Mouse (Mus musculus) hindlimb bud, embryonic 11.5 days (tissue): ENCODE measurements around the gene Gm14124.
"Not testable (repeated sequence)": the region's sequence is repeated elsewhere in the genome, so short reads cannot be mapped to it uniquely, and the experiment has no call there.

ENCODE experiments used
- DNase-seq: peaks from one replicate; pipeline ENCODE4 v3.0.0-alpha.2; 2012; ENCODE audit warnings: low read depth, low spot score; ENCODE audit errors: extremely low spot score

Gm14124 gene

DNA sequence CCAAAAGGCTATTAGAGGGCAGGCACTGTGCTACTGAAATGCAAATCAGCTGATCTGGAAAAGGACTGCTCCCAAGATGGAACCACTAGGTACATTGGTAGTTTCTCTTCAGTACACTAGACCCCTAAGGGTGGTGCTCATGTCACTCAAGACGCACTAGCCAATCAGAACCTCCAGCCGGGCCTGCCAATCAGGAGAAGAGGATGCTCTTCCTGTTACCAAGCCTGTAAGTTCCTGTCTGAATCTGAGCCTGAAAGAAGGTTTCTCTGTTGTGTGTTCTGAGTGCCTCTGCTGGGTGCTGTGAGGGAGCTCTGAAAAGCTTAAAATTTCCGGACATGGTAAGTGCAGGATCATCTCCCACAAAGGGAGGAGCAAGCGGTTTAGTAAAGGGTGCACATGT lies at the start of gene Gm14124:
Gm14124 (plus strand) TSS at position 227 of the 400 bp plus-strand sequence.
- not testable (repeated sequence) for DNase-seq

DNA sequence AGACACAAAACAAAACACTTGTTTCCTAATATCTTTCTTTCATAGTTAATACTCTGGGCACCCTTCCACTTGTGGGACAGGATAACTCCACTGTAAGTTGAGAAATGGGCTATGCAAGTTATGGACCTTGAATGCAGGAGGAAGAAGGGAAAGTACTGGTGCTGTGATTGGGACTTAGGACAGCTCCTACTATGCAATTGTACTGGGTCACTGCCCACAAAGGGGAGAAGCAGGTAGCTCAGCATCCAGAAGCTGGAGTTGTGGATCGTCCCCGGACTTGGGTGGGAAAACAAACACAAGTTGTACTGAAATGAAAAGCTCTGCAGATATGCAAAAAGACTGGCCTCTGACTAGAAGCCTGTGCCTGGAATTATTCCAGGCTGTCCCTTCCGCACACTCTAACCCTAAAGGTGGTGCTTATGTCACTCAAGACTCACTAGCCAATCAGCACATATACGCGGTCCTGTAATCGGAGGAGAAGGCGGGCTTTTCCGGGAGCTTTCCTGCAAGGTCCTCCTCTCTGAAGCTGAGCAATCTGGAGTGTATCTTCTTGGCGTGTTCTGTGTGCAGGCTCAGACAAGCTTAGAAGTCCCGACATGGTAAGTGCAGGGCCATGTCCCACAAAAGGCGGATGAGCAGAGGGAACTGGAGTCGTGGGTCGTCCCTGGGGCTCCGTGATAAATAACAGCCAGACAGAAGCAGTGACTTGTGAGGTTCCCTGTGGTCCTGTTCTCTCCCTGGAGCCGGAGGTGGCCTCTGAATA lies 39.5 kb upstream of the Gm14124 start, which contains the start of gene Zfp937:
Zfp937 (plus strand) TSS at position 474 of the 763 bp plus-strand sequence.
- DNase-seq, result peak; percentile 16

DNA sequence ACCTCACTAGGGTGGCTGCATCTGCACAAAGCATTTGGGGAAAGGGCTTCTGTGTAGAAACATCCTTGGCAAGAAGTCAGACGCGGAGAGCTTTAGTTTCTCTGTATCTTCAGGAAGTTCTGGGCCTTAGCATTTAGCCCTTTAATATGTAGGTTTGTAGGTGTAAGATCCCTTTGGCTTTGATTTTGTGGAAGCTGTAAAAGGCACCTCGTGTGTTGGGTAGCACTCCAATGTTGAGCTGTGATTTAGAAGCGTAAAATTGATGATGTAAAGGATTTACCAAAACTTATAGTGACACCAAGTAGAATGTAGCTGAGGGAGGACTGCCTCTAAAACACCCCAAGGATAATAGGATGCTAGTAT lies 39.0 kb upstream of the Gm14124 start:
- not testable (repeated sequence) for DNase-seq

DNA sequence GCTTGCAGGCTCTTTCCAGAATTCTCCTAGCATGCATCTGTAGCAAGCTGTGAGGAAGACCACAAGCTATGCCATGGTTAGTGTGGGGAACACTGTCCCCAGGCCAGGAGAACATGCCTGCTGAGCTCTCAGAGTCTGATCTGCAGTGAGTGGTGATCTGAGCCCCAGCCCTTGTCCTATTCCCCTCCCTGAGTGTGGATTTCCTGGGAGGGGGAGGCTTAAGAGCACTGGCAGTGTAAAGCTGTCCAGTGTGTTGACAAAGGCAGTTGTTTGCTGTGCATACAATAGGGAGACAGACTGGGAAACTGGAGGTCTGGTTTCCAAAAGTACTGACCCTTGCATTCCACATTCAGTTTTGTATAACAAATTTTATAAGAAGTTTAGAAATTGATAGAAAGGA lies 34.1 kb upstream of the Gm14124 start:
- DNase-seq, result not testable (repeated sequence)

DNA sequence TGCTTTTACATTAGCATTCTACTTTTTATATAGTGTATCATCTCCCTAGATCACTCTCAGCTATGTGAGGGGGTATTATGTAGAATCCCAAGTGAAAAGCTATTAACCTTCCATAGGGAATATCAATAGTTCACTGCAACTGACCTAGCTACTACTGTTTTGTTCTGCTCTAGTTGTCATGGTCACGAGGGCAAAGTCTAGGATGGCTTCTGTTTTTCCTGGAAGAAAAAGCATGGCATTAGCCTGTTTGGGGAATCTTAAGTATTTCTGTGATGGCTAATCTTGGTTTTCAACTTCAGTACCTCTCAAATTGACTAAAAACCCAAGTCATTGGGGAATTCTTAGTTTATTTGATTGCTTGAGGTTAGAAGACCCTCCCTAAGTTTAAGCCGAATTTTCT lies 14.1 kb upstream of the Gm14124 start:
- no peak for DNase-seq

DNA sequence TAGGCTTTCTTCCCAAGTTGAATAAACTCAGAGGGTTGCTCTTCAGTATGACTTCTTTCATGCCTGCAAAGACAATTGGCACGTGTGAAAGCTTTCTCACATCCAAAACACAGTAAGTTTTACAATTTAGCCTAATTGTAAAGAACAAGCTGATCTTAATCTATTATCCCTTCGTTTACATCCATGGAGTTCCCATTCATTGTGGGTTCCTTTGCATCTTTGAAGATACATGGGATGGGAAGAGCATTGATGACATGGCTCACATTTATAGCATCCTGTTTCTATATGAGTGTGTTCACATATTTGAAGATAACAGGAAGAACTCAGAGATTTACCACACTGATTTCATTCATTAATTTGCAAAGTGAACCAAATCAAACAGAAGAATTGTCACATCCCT lies 1.8 kb upstream of the Gm14124 start, which contains the start of gene Gm21994:
Gm21994 (minus strand) TSS at position 101 of the 400 bp plus-strand sequence.
- DNase-seq, result not testable (repeated sequence)

DNA sequence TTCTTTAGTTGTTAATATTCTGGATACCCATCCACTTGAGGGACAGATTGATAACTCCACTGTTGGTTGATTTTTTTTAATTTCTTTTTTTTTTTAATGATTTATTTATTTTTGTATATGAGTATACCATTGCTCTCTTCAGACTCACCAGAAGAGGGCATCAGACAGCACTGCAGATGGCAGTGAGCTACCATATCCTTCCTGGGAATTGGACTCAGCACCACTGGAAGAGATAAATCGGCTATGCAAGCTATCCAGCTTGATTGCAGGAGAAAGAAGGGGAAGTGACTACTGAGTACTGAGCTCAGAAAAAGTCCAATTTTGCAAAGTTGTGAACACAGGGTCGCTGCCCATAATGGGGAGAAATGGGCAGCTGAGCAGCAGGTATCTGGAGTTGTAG lies 456 bp upstream of the Gm14124 start:
- DNase-seq, result not testable (repeated sequence)

DNA sequence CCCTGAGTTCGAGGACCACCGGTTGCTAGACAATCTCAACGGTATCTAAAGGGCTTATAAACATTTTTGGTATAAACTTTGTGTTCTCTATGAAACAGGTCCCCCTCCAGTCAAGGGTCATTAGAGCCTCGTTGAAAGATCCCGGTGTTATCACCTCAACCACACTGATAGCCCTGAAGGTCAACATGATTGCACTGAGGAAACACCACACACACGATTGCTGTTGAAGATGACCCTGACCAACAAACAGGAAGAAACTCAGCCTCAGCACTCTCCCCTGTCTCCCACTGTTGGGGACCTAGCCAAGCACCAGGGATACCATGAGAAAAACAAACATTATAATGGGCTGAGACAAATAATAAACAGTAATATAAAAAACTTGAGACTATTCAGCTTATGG lies 36.4 kb downstream of the Gm14124 start:
- no peak for DNase-seq

DNA sequence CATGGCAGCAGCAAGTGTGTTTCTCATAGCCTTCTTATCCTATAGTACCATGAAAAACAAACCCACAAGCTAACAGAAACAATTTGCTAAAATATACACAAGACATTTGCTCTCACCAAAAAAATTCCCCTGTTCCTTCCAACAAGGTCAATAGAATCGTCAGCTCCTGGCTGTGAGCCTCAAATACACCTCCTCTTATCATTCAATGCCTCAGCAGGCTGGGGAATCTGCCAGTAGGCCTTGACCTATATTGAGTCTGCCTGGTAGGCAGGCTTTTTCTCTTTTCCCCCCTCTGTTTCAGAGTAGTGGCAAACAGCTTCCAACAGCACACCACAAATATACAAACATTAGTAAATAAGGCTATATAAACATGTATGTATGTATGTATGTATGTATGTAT lies 41.8 kb downstream of the Gm14124 start:
- DNase-seq, result no peak

DNA sequence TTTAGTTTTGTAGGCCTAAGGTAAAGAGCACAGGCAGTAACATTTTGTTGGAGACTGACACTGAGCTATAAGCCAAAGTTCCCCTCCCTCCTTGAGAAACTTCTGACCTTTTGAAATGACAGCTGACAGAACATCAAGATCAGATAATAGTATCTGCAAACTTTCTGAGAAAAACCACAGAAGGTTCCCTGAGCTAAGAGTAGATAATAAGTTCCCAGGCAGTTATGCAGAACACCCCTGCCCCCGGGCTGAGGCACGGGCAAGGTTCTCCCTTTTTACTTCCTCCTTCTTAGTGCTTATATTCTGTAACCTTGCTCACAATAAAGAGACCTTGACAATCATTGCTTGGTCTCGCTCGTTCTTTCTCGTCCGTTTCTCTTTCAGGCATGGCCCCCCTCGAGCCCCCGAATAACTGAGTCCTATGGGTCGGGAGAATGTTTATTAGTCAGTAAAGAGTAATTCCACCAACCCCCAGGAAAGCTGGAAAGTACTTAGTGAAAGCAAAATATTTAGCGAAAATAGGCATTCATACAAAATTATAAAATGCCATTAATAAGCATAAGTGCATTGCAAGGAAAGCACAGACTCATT lies 50.0 kb downstream of the Gm14124 start:
- DNase-seq, result no peak

DNA sequence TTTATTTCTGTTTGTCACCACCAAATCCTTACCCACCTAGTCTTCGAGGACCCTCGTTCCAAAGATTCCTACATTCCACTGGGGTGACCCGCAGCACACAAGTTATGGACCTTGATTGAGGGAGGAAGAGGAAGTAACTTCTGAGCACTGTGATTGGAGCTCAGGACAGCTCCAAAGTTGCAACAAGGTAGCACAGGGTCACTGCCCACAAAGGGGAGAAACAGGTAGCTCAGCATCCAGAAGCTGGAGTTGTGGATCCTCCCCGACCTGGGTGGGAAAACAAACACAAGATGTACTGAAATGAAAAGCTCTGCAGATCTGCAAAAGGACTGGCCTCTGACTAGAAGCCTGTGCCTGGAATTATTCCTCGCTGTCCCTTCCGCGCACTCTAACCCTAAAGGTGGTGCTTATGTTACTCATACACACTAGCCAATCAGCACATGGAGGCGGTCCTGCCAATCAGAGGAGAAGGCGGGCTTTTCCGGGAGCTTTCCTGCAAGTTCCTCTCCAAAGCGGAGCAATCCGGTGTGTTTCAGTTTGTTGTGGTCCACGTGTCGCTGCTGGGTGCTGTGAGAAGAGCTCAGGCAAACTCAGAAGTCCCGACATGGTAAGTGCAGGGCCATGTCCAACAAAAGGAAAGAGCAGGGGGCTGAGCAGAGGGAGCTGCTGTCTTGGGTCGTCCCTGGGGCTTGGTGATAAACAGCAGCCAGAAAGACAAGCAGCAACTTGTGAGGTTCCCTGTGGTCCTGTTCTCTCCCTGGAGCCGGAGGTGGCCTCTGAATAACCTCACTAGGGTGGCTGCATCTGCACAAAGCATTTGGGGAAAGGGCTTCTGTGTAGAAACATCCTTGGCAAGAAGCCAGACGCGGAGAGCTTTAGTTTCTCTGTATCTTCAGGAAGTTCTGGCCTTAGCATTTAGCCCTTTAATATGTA lies 53.9 kb downstream of the Gm14124 start:
- DNase-seq, result peak; percentile 58

DNA sequence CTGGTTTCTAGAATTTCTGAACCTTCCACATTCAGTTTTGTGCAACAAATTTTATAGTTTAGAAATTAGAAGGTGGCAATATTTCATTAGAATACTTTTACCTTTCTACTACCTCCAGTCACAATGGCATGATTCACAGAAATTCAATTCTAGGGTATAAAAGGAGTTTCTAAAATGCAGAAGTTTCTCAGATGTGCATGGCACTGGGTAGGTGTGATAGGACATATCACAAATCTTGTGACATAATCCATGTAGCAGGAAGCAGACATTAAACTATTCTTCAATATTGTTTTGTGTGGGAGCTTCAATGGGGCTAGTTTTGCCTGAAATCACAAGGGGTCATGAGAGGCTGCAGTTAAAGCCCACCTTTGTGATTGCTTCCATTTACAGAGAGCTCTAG lies 58.8 kb downstream of the Gm14124 start:
- no peak for DNase-seq

DNA sequence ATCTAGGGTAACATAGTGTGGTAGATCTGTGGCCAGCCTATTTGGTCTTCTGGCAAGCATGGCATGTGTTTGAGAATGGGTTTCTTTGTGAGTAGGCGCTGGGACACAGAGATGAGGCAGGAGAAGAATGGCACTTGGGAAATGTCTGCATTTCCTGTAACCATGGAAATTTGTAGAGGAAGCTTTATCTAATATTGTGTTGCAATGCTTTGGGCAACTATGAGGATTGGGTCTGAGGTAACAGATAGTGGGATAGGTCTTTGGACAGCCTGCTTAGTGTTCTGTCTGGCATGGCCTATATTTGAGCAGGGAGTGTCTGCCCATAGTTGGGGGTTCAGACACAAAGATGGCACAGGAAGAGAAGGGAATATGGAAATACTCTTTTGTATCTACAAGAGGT lies 61.7 kb downstream of the Gm14124 start:
- DNase-seq, result no peak
